Mouse (Mus musculus): ENCODE results near the gene Polr2e. TPM values are rescaled to one million over a fixed set of nuclear protein-coding genes. Genes with fewer than 3 reads are reported as not detected.

Polr2e gene
- polyA plus RNA-seq, 1 experiment from 2014 or later: 54.3 TPM

- Histone ChIP-seq H3K79me2 (ENCODE audit: inconsistent target) (no peaks in the 10 kb centered on the region), H3K36me3 (ENCODE audit: inconsistent target) (peaks cover 52% of the 10 kb centered on the region), H3K4me3 (ENCODE audit: inconsistent target) (no peak overlapping the region), H3K27ac (no peak overlapping the region)
- 89% methylated on average over 9 of the region's 9 CpGs for WGBS (ENCODE audit: missing documents)
These were observed 36.0 kb downstream of the Polr2e start for GRCm38 (mm10) chr10:80003374-80004232.

DNA sequence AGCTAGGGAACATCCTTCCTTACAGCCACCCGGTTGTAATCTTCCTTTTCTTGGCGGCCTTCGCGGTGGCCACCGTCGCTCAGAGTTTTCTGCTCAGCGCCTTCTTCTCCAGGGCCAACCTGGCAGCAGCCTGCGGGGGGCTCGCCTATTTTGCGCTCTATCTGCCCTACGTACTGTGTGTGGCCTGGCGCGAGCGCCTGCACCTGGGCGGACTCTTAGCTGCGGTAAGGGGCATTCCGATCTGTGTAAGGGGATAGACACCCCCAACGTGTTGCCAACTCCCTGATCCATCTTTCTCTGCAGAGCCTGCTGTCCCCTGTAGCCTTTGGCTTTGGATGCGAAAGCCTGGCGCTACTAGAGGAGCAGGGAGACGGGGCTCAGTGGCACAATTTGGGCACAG lies 36.8 kb downstream of the Polr2e start:
- no peaks in the 10 kb centered on the region; the same call in 1 of the 2 replicates for H3K79me2 ChIP-seq (ENCODE audit: inconsistent target)
- no peak overlapping the region for H3K27ac ChIP-seq
- H3K36me3 ChIP-seq (ENCODE audit: inconsistent target): peaks cover 44% of the 10 kb centered on the region; the same call in 1 of the 2 replicates
- 92% methylated on average over 20 of the region's 21 CpGs for WGBS (ENCODE audit: missing documents)
- H3K4me3 ChIP-seq (ENCODE audit: inconsistent target): no peak overlapping the region

- 100% methylated on average over 8 of the region's 9 CpGs for WGBS (ENCODE audit: missing documents)
- H3K79me2 ChIP-seq (ENCODE audit: inconsistent target): no peaks in the 10 kb centered on the region; the same call in 1 of the 2 replicates
- H3K4me3 ChIP-seq (ENCODE audit: inconsistent target): no peak overlapping the region
- H3K36me3 ChIP-seq (ENCODE audit: inconsistent target): peaks cover 37% of the 10 kb centered on the region; the same call in 1 of the 2 replicates
- no peak overlapping the region for H3K27ac ChIP-seq
These were observed 37.6 kb downstream of the Polr2e start for GRCm38 (mm10) chr10:80001945-80002344.

- no peak overlapping the region for H3K27ac ChIP-seq
- H3K79me2 ChIP-seq (ENCODE audit: inconsistent target): no peaks in the 10 kb centered on the region; the same call in 1 of the 2 replicates
- no peak overlapping the region for H3K4me3 ChIP-seq (ENCODE audit: inconsistent target)
- H3K36me3 ChIP-seq (ENCODE audit: inconsistent target): peaks cover 20% of the 10 kb centered on the region; the same call in 1 of the 2 replicates
- whole genome bisulfite sequencing (ENCODE audit: missing documents): 89% methylated on average over 15 of the region's 15 CpGs
These were observed 41.8 kb downstream of the Polr2e start for GRCm38 (mm10) chr10:79997819-79998218.

DNA sequence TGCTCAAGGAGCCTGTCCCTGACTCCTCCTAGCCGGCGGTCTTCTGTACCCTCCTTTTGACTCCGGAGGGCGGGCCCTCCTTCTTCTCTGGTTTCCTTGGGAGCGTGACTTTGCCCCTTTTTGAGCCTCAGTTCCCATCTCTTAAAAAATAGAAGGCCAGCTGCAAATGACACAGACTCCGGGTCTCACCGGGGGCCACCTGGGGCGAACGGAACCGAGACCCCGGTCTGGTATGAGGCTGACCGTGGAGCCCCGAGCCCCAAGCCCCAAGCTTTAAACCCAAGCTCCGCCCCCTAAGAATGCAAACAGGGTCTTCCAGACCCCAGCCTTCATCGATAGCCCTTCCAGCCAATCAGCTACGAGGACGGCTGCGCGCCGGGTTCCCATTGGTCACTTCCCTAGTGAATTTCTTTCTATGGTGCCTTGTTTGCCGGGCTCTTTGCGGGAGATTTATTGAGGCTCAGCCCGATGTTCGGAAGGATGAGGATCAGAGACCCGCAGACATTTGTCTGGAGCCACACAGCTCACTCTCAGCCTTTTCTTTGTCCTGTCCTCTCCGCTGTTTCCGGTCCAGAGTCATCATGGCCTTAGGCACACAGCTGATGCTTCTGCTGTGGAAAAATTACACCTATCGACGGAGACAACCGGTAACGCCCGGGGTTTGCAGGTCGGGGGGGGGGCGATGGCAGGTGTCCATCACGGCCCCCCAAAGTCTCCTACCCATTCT lies 42.4 kb downstream of the Polr2e start:
- Histone ChIP-seq H3K36me3 (ENCODE audit: inconsistent target) (peaks cover 17% of the 10 kb centered on the region; the same call in 1 of the 2 replicates), H3K4me3 (ENCODE audit: inconsistent target) (peak overlapping the region; percentile 81), H3K79me2 (ENCODE audit: inconsistent target) (no peaks in the 10 kb centered on the region; the same call in 1 of the 2 replicates), H3K27ac (peak overlapping the region; percentile 57)
- 7% methylated on average over 35 of the region's 35 CpGs for WGBS (ENCODE audit: missing documents)

DNA sequence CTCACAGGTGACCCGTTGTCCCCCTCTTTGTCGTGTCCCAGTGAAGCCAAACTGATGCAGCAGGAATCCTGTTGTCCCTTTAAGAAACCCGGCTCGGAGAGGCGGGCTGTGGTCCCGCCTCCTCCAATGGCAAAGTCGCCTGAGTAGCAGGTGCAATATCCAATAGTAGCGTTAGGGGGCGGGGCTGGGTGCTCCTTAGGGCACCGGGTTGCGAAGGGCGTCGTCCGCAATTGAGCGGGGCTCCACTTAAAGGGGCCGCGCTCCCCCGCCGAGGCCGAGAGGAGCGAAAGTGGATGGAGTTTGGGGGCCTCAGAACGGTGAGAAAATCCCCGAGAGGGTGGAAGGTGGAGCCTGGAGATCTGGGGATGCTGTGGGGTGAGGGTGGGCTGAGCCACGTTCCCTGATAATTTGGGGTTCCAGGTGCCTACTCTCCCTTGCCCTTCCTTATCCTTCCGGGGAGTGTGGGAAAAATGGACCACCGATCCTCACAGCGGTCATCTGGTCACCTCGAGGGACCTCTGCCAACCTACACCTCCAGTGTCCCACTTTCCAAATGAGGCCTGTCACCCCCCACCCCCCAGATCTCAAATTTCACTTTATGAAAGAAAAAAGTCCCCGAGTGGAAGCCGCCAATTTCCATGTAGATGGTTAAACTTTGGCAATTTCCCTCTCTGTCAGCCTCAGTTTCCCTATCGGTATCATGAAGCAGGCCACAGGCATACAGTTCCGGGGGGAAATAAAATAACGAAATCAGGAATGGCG lies 43.1 kb downstream of the Polr2e start, which contains the start of gene Abca7:
Abca7 (plus strand) TSS at position 223 of the 762 bp plus-strand sequence.
- H3K79me2 ChIP-seq (ENCODE audit: inconsistent target): no peaks in the 10 kb centered on the region; the same call in 1 of the 2 replicates
- H3K36me3 ChIP-seq (ENCODE audit: inconsistent target): peaks cover 17% of the 10 kb centered on the region; the same call in 1 of the 2 replicates
- peak within 1 kb of the TSS; percentile 58 for H3K27ac ChIP-seq
- WGBS (ENCODE audit: missing documents): 0% methylated on average over 34 of the region's 34 CpGs
- peak within 1 kb of the TSS; percentile 81 for H3K4me3 ChIP-seq (ENCODE audit: inconsistent target)

- H3K27ac ChIP-seq: peak overlapping the region; percentile 22
- no peaks in the 10 kb centered on the region; the same call in 1 of the 2 replicates for H3K79me2 ChIP-seq (ENCODE audit: inconsistent target)
- H3K36me3 ChIP-seq (ENCODE audit: inconsistent target): peaks cover 14% of the 10 kb centered on the region; the same call in 1 of the 2 replicates
- H3K4me3 ChIP-seq (ENCODE audit: inconsistent target): peak overlapping the region; percentile 81; the same call in 1 of the 2 replicates
- 22% methylated on average over 1 of the region's 1 CpGs for WGBS (ENCODE audit: missing documents)
These were observed 44.0 kb downstream of the Polr2e start for GRCm38 (mm10) chr10:79995636-79996035.

DNA sequence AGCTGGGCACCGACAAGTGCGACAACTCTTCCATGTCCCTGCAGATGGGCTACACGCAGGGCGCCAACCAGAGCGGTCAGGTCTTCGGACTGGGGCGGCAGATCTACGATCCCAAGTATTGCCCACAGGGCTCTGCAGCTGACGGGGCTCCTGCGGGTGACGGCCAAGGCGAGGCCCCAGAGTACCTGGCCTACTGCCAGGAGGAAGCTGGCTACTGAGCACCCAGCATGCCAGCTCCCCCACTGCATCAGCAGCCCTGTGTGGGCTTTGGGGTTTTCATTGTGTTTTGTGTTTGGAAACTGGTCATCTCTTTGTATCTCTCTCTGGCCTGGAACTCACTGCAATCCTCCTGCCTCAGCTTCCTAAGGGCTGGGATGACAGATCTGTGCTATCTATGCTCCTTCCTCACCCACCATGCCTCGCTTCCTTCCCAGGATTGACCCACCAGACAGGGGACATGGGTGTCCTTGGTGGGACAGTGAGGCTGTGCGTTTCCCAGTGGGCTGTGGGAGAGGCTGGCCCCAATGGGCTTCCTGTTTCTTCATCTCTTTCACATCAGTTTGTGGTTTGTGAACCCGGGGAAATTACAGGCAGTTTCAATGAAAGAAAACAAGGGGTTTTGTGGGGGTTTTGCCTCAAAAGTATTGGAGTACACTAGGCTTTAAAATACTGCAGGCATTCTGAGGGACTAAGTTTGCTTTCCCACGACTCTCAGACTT lies 45.0 kb downstream of the Polr2e start:
- Histone ChIP-seq H3K27ac (peak overlapping the region; percentile 58), H3K4me3 (ENCODE audit: inconsistent target) (no peak overlapping the region), H3K36me3 (ENCODE audit: inconsistent target) (peaks cover 6% of the 10 kb centered on the region; the same call in 1 of the 2 replicates), H3K79me2 (ENCODE audit: inconsistent target) (no peaks in the 10 kb centered on the region; the same call in 1 of the 2 replicates)
- 8% methylated on average over 16 of the region's 16 CpGs for WGBS (ENCODE audit: missing documents)

- Histone ChIP-seq H3K36me3 (ENCODE audit: inconsistent target) (no peaks in the 10 kb centered on the region), H3K79me2 (ENCODE audit: inconsistent target) (no peaks in the 10 kb centered on the region), H3K4me3 (ENCODE audit: inconsistent target) (no peak overlapping the region), H3K27ac (no peak overlapping the region)
- WGBS (ENCODE audit: missing documents): 98% methylated on average over 6 of the region's 6 CpGs
These were observed 48.0 kb downstream of the Polr2e start for GRCm38 (mm10) chr10:79991548-79991947.

DNA sequence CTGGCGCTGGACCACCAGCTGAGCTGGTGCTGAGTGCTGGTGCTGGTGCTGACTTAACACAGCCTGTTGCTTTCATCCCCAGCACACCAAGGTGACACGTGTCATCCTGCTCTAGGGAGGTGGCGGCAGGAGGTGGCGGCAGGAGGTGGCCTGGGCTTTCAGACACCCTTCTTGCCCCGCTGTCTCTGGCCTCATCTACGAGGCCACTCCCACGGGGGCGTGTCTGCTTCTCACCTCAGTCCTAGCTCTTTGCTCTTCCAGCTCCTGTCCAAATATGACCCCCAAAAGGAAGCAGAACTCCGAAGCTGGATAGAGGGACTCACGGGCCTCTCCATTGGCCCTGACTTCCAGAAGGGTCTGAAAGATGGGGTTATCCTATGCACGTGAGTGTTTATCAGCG lies 48.5 kb downstream of the Polr2e start:
- H3K27ac ChIP-seq: no peak overlapping the region
- no peaks in the 10 kb centered on the region for H3K79me2 ChIP-seq (ENCODE audit: inconsistent target)
- WGBS (ENCODE audit: missing documents): 96% methylated on average over 8 of the region's 12 CpGs
- H3K4me3 ChIP-seq (ENCODE audit: inconsistent target): no peak overlapping the region
- H3K36me3 ChIP-seq (ENCODE audit: inconsistent target): no peaks in the 10 kb centered on the region

GRCm38 (mm10) chr10:79989870-79990269 lies 49.7 kb downstream of the Polr2e start:
- WGBS (ENCODE audit: missing documents): 88% methylated on average over 15 of the region's 15 CpGs
- Histone ChIP-seq H3K79me2 (ENCODE audit: inconsistent target) (no peaks in the 10 kb centered on the region), H3K27ac (no peak overlapping the region), H3K4me3 (ENCODE audit: inconsistent target) (no peak overlapping the region), H3K36me3 (ENCODE audit: inconsistent target) (no peaks in the 10 kb centered on the region)

DNA sequence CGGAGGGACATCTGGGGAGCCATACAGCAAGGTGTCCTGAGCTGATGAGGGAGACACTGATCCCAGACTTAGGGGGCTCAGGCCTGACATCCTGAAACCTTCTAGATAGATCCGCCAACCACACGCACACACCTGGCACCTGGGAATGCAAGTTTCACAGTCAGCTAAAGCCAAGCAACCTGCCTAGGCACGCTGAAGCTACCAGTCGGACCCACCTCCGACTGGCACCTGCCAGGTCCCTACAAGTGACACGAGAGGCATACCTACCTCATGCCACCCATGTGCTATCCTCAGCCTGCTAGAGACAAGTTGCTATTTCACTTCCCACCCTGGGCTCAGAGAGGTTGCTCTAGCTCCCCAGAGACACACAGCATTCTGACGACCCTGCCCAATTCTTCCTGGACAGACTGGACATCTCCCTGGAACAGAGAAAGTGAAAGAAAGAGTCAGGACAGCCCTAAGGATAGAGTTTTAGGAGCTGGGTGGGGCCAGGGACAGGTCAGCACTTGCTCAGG lies 50.3 kb downstream of the Polr2e start:
- no peaks in the 10 kb centered on the region for H3K79me2 ChIP-seq (ENCODE audit: inconsistent target)
- H3K4me3 ChIP-seq (ENCODE audit: inconsistent target): no peak overlapping the region
- H3K27ac ChIP-seq: no peak overlapping the region
- 63% methylated on average over 8 of the region's 8 CpGs for WGBS (ENCODE audit: missing documents)
- H3K36me3 ChIP-seq (ENCODE audit: inconsistent target): no peaks in the 10 kb centered on the region

- H3K36me3 ChIP-seq (ENCODE audit: inconsistent target): no peaks in the 10 kb centered on the region
- peak within 1 kb of the TSS; percentile 21; the same call in 1 of the 2 replicates for H3K4me3 ChIP-seq (ENCODE audit: inconsistent target)
- peaks cover 1% of the 10 kb centered on the region for H3K79me2 ChIP-seq (ENCODE audit: inconsistent target)
- H3K27ac ChIP-seq: no peak within 1 kb of the TSS
- 4% methylated on average over 59 of the region's 59 CpGs for WGBS (ENCODE audit: missing documents)
These were observed 50.9 kb downstream of the Polr2e start, which contains the start of gene Cnn2 for GRCm38 (mm10) chr10:79988506-79989271. TSS of gene Cnn2 (plus strand) at chr10:79988584.
